Mouse (Mus musculus) layer of hippocampus, postnatal 25 days (tissue): ENCODE data around the gene Susd3. TPM values are rescaled to one million over a fixed set of nuclear protein-coding genes. Genes with fewer than 3 reads are reported as not detected.
A peak's percentile ranks its signal among the peaks of the same experiment; 100 is the strongest.

Source experiments
- DNase-seq, 2 experiments: peaks; one replicate each; pipeline ENCODE4 v3.0.0; 2022; ENCODE audit warnings: mixed read lengths in 2 of 2, low spot score in 1 of 2; ENCODE audit errors: extremely low spot score in 1 of 2
- total RNA-seq, 2 experiments: library from RNA; stranded (reverse); gene quantifications; 2 replicates each; pipeline ENCODE4 v1.2.3; 2021

The Susd3 gene
- total RNA-seq, 2 experiments from 2014 or later, result 2.5 to 3.1 TPM

DNA sequence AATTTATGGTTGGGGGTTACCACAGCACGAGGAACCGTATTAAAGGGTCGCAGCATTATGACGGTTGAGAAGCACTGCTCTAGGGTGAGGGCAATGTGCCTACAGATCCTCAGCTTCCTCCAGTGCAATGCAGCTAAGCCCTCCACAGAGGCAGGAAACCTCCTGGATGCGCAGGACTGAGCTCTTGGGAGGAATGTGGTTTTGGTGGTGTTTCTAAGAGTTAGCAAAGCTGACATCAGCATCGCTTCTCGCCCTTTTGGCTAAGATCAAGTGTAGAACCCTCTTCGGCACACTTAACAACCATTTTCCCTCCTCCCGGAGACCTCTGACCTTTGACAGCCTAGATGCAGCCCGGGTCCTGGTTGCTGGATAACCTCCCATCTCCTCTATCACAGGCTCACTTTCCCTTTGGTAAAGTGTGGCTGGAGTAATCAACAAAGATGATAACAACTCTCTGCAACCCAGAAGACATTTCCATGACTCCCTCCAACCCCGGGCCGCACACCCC, 1.2 kb downstream of the Susd3 start:
- DNase-seq, result no peak

DNA sequence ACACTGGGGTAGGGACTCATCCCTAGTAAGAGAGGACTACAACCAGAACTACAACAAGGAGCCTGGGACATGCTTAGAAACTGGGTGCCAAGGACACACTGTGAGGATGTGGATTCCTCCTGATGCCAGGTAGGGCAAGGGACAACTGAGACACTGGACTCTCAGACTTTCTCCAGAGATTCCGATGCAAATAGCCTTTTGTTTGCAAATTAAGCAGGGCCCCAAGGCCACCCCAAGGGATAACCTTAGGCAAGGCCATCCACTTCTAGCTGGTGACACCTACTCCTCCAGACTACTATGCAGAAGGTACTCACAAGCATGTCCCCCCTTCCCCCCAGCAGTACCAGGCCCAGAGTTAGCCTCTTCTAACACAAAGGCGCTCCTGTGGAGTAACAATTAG, 1.9 kb downstream of the Susd3 start:
- no peak for DNase-seq

DNA sequence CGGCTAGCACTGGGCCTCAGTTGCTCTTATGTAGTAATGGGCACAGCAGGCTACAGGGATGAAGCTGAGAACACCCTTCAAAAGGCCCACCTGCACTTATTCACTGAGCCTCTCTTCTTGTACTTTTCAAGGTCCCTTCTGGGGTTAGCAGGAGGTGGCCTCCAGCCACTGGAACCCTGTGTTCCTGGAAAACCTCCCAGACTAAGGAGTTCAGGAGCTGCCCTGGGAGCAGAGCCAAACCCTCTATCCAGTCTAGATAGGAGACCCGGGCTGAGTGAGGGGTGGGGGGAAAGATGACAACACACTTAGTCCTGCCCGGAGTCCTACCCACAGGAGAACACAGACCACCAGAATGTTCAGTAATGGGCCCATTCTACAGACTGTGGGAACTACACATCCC, 2.5 kb downstream of the Susd3 start:
- DNase-seq, result no peak

DNA sequence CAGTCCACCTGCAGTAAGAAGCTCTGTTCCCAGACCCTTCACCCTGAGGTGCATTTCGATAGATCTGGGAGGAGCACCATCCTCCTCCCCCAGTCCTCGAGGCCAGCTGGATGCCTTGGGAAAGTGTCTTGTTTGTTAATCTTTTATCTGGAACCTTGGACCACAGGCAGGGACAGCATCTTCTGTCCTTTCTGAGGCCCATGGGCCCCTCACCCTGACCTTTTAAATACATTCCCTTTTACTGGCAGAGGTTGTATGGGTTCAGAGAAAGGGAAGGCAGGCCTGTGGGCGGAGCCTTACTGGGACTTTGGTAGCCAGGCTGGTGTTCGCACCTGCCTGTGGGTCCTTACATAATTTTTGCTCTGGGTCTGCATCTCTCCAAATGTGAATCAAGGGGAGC, 3.3 kb downstream of the Susd3 start:
- no peak for DNase-seq

DNA sequence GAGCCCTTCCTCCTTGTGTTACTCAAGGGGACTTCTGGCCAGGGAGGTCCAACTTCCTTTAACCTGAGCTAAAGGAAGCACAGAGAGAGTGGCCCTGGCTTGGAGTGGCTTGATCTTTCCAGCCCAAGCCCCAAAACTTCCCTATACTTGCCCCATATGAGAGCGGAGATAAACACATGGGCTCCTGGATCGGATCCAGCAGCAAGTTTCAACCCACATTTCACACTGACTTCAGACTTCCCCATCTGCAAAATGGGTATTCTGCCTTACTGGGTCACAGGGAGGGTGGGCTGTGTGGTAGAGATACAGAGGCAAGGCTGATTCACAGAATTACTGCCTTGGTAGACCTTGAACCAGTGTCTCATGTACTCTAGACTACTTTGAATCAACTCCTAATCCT, 5.0 kb downstream of the Susd3 start:
- DNase-seq, result no peak

DNA sequence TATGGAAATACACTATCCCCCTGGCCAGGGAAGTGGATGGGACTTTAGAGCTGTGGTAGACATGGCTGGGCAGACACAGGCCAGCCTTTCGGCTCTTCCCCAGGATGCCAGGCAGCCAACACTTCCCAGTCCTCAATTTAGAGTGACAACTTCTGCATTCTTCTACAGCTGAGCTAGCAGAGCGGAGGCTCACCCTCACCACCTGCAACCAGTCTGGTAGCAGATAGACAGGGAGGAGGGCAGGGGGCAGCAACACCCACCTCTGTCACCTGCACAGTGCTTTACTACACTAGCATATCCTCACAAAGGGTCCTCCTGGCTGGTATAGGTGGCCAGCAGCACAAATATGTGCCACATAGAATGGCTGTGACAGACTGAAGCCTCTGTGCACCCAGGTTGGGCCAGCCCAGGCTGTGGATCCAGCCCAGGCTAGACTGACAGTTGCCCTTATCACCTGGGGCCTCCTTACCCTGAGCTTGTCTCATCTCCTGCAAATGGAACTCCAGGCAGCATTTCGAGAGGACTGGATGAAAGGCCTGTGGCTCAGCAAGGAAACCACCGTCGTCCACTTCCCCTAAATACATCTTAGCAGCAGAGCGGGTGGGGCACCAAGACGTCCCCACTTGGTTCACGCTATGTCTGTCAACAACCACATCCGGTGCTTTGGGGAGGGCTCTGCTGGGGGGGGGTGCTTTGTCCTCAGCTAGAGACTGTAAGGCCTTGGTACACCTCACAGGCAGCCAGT, 6.0 kb downstream of the Susd3 start:
- DNase-seq, result no peak

DNA sequence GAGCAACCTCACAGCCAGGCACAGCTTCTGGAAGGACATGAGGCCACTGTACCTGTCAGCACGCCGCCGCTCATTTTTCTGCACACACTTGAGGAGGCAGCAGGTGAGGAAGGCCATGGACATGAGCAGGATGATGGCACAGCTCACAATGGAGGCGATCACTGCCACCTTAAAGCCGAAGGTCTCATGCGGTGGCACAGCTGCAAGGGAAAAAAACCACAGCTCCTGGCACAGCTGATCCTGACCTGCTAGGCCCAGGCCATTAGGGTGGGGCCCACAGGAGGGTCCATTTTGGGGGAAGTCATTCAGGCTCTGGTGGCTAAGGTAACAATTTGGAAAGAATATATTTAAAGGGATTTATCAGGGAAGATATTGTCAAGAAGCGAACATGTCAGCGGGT, 9.8 kb downstream of the Susd3 start:
- DNase-seq, result no peak

DNA sequence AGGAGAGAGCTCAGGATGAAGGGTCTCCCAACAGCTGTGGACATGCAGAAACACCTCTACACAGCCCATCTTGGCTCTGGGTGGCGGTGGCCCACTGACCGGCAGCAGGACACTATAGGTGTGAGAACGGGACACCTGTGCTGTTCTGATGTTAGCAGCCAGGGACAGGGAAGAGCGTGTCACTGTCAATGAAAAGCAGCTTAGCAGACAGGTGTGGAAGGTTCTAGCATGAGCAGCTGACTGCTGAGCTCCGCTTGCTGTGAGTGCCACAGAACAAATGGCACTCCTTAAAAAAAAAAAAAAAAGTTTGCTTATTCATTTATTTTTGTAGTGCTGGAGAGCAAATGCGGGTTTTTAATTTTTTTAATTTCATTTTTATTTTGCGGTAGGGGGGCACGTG, 10.9 kb downstream of the Susd3 start:
- DNase-seq, result no peak

DNA sequence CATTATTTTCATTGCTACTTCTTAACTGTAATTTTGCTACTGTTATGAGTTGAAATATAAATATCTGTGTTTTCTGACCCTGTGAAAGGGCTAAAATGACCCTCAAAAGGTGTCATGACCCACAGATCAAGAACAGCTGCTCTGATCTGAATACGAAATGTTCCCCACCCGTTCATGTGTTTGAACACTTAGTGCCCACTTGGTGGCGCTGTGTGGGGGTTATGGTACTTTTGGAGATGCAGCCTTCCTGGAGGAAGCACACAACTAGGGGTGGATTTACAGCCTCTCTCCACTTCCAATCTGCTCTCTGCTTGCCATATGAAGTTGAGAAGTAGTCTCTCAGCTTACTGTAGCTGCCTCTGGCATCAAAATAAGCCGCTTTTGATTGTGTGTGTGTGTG, 13.8 kb downstream of the Susd3 start:
- no peak for DNase-seq

DNA sequence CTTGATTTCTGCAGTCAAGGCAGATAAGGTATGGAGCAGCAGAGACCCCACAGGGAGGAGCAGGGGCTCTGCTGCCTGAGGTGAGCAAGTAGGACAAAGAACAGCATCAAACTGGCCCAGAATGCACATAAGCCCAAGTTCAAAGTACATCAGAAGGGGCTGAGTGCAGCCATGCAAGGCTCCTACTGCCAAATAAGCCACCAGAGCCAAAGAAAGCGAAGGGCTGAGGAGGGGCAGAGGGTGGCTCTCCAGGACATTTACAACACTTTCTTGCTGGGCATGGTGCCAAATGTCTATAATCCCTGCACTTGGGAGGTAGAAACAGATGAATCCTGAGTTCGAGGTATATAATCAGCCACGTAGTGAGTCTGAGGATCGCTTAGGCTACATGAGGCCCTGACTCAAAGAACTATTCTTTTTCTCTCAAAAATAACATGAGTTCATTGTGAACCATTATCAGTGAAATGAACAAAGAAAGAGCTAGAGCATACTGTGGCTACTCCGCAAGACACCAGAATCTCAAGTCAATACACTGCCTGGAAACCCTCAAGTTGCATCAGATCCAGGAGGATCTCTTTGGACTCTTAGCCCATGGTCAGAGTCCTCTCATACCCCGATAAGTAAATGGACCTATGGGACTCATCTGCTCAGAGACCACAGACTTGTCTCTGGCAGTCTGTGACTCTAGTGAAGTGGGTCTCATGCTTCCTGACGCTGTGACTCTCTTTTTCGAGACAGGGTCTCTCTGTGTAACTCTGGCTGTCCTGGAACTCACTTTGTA, 14.5 kb downstream of the Susd3 start:
- no peak for DNase-seq

DNA sequence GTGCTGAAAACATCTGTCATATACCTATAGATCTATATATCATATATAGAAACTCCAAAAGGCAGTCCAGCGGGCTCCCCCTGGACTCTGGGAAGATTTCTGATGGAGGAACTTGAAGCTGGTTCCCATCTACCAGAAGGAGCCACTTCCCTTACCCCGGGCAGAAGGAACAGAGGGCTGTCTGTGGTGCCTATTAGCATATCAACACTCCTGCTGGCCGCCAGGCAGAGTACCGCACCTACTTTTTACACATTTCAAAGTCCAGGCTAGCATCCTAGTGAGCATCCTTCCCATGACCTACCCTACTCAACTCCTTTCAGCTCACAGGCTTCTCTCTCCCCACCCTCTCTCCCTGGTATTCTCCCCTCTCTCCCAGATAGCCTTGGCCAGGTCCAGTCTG, 22.9 kb downstream of the Susd3 start:
- DNase-seq, result no peak

DNA sequence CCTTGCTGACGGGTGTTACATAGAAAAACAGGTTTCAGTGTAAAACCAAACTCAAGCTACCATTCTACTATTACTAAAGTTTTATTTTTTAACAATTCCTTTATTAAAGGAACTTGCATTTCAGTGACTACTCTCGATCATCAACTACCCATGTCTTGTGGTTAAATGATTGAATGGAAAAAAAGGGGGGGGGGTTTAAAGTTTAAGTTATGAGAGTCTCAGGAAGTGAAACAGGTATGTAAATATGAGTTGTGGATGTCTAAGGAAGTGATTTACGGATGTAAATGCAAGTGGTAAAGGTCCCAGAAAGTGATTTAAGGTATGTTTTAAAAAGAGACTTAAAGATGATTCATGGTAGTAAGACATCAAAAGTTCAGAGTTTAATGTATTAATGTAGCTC, 23.3 kb downstream of the Susd3 start:
- DNase-seq, result no peak

DNA sequence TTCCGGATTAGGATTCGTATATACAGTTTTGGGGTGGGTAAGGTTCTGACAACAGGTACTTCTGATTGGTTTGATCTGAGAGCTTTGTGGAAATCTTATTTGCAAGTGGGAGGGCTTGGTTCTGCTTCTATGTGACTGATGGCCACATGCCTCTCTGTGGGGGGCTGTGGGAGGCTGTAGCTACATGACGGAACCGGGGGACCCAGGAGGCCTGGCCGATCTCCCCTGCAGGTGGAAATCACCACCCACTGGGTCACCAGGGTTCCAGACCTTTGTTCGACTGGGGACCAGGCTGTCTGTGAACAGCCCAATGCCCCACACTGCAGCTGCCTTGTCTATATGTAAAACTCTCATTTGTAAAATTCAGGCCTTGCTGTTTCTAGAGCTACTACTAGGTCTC, 23.8 kb downstream of the Susd3 start:
- DNase-seq, result no peak

DNA sequence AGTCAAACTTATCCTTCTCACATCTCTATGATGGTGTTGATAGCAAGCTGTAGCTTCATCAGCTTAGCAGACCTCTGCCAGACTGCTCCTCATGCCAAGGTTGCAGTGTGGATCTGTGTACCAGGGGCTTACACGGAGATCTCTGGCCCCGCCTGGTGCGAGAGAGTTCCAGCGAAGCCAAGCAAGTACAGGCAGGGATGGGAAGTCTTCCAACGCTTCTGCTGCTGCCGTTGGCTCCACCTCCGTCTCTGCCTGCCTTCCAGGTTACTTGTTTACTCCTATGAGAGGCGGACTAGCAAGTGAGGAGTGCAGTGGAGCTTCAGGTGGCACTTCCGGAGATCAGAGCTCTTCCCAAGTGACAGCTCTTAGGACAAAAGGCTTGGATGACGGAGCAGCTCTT, 24.2 kb downstream of the Susd3 start:
- DNase-seq, result no peak

DNA sequence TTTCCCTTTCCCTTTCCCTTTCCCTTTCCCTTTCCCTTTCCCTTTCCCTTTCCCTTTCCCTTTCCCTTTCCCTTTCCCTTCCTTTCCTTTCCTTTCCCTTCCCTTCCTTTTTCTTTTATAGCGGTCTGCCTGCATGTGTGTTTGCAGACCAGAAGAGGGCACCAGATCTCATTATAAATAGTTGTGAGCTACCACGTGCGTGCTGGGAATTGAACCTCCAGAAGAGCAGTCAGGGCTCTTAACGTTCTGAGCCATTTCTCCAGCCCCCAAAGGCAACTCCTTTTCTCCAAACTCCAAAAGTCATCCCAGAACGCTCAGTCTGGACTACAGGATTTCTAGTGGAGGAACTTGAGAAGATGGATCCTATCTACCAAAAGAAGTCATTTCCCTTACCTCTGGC, 27.6 kb downstream of the Susd3 start:
- no peak for DNase-seq

DNA sequence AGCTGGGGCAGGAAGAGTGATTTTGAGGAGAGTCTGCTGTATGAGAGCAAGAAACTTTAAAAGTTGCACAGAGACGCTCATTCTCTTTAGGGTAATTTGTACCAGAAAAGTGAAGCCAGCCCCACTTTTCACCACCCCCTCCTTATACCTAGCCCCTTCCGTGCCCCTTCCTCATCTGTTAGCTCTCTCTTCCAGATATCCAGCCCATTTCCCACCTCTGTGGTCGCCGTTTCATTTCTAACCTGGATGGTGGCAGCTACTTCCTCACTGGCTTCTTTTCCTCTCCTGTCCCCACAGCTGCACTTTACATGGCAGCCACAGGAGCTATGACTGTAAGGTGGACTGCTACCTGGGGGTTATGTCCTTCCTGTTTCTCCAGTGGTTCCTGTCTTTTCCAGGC, 29.1 kb downstream of the Susd3 start:
- DNase-seq, result no peak

DNA sequence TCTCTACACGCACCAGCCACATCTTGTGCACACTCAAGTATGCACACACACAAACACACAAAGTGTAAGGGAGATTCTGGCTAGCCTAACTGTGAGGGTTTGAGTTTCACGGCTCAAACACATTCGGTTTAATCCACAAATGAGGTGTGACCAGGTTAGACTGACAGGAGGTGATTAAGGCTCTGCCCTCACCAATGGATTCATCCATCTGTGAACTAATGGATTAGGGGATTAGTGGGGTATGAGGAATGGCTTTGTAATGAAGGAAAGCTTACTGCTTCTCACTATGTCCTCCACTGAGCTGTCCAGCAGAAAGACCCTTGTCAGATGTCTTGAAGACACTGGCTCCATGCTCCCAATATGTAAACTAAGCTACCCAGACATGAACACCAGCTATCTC, 29.9 kb downstream of the Susd3 start:
- DNase-seq, result no peak

DNA sequence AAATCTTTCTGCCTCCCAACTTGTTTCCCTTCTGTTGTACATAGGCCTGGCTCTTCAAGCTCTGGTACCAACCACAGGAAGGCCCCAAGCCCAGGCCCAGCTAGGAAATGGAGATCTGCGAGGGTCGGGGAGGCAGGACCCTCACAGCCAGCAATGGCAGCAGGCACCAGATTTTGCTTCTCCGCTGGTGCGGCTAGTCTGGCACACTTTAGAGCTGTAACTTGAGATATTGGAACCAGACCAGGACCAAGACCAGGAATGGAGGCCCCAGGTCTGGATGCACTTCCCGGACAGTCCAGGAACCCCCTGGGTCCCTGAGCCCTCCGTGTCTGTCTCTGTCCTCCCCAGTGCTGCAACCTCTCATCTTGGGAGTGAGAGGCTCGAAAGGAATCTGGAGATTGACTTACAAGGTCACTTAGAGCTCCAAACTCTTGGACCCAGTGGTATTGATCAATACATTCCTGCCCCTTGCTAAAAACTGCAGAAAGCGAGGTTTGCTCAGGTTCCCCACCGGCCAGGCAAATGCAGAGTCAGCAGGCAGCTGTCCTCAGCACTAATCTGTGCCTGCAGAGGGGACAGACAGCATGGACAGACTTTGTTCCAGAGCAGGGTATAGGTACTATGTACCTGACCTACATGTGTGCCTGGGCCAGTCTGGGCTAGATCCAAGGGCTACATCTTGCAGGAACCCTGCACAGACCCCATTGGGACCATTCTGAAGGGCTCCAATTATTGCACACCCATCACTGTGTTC, 31.5 kb downstream of the Susd3 start:
- no peak for DNase-seq

DNA sequence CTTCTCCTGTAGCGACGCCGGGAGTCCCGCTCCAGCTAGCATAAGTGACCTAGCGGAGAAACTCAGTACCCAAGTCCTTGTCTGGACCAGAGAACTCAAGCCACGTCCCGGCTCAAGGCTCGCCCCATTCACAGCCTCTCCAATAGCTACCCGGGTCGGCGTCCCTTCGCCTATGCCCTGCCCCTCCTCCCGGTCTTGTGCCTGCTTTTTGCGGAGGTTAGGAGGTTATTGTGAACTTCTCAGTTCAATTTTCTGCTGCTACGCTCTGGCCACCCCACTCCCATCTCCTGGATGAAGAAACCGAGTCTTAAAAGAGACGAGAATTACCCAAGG, 32.3 kb downstream of the Susd3 start:
- no peak for DNase-seq

DNA sequence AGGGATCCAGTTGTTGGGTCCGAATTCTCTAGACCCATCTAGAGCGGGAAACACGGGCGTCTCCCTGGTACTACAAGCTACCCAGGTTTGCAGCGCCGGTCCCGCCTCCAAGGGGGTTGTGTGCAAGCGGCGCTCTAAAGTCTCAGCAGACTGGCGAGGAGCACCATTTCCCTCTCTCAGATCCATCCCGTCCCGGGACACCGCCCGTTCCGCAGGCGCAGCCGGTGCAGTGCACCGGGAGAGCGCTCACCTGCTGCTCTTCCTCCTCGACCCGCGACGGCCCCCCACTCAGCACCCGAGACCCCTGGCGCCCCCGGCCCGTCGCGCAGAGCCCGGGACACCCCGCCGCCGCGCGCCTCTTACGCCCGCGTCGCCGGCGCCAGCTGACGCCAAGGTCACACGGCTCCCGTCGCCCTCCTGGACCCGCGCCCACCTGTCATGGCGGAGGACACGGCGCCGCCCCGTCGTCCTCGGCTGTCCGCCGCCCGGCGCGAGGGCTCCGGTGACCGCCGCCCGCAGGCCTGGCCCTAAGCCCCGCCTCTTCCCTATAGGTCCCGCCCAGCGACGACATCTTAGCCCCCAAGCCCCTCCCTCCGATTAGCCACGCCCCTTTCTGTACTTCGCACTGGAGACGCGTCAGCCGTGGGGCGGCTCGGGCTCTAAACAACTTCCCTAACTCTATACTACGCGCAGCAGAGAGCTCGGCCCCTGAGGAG, 32.8 kb downstream of the Susd3 start, which contains the start of gene Card19:
Gene Card19 (minus strand): TSS at position 534 of the 716 bp plus-strand sequence.
- DNase-seq, result peak; percentile 75

DNA sequence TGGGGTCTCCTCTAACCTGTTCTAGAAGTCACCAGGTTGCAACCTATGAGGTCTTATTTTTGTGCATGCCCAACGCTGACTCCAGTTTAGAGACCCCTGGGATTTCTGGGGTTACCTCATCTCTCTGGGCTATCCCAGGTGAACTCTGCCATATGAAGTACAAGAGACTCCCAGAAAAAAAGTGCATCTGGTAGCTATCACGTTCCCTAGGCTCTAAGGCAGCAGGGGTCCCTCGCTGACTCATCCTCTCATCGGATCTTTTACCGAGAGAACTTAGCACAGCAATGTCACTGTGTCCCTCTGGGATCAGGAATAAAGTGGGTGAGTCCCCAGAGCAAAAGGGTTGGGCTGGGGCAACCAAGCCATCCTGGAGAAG, 33.4 kb downstream of the Susd3 start:
- no peak for DNase-seq
